Mouse (Mus musculus) retina, postnatal 1 day (tissue): Measurements from ENCODE around the gene Trim68.
"Not testable (repeated sequence)": the region's sequence is repeated elsewhere in the genome, so short reads cannot be mapped to it uniquely, and the experiment has no call there.

Experiments used
- DNase-seq: peaks from one replicate; pipeline ENCODE4 v3.0.0-alpha.2; 2012

Trim68 gene

DNA sequence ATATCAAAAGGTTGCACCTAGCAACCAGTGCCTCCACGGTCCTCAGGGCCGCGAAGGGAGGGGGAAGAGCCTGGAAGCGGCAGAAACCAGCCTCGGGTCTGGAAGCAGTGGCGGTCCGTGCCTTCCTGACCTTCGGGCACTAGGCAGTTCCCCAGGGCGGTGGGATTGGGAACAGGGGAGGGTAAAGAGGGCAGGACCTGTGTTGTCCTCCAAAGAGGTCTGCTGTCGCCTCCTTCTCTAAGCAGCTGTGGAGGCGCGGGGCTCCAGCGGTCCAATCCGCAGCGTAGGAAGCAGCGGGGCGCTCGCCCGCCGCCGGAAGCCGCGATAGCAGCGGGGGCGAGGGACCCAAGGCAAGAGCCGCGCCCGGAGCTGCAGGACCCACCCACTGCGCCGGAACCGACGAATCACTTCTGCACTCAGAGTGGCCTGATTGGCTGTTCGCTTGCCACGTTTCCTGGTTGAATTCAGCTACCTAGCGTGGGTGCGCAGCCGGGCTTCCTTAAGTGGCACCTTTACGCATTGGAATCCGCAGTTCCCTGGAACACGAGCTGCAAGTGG, at the start of gene Trim68:
Gene Trim68, minus strand, starts transcription at position 384 of the 558 bp plus-strand sequence.
- DNase-seq: peak; percentile 93

DNA sequence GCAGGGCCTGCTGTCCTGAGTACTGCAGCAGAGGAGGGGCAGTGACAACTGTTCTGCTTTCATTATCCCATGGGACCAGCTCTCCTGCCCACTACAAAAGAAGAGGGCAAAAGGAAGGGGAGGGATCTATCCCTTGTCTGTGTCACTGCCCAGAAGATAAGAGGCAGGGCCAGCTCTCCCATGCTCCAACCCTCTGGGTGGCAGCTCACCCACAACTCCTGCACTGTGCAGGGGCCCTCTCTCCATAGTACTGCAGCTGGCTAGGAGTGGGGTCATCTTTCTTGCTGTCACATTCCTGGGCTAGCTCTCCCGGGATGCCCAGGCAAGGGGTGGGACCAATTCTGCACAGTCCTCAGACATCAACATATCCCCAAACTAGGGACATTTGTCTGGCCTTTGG, 46.7 kb upstream of the Trim68 start:
- DNase-seq: no peak

DNA sequence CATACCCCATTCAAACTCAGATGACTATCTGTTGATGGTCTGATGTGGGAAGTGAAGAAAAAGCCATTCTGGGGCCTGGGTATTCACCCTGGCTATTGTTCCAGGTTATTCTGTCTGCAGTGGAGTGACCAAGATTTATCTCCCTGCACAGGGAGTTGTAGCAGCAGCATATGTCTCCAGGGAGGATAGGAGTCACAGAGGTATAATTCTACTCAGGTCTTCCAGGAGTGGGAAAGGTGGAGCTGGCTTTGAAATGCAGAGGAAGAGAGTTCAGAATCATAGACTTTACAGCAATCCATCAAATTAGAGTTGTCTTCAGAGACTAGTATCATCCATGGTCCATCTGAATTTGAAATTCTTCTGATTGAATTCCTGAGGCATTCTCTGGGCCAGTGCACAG, 40.3 kb upstream of the Trim68 start, which contains the start of gene Olfr559:
Gene Olfr559, minus strand, starts transcription at position 101 of the 400 bp plus-strand sequence.
- DNase-seq: no peak

- DNase-seq: no peak
Observed at GRCm38 (mm10) chr7:102718970-102719369, 31.8 kb upstream of the Trim68 start, which contains the start of gene Olfr33. Gene Olfr33 (minus strand): TSS chr7:102719070.

GRCm38 (mm10) chr7:102701915-102702314, 14.8 kb upstream of the Trim68 start, which contains the start of gene Olfr558:
Gene Olfr558 (plus strand): TSS chr7:102702215.
- DNase-seq: no peak

GRCm38 (mm10) chr7:102698461-102698860, 11.3 kb upstream of the Trim68 start:
- DNase-seq: no peak

DNA sequence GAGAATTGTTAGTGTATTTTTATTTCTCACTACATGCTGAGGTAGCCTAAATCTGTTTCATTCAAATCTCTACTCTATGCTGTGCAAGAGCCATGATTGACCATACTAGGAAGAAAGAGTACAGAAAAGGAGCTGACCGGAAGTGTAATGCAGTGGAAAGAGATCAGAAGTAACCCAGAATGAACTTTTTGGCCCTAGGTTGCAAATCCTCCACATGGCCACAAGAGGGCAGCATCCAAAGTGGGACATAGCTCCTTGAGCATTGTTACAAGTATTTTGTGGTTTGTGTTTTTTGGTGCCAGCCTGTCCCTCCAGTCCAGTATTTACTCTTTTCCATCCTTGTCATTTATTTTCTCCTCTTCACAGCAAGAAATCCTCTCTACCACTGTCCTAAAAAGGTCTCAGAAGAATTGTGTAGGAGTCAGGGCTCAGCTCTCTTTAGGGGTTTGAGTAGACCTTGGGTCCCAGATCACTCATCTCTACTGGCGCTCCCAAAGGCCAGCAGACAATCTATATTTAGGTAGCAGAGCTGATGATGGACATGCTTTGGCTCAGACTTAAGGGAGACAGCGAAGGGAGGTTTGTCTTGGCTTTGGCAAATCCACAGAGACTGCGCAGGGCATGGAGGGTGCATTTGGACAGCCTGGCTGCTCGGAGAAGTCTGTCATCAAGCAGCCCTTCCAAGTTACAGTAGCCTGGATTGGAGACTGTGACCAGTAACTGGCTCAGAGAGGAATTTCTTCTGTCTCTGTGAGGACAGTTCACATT, 8.4 kb upstream of the Trim68 start, which contains the start of gene Olfr557:
Gene Olfr557, plus strand, starts transcription at position 553 of the 768 bp plus-strand sequence.
- DNase-seq: peak; percentile 64

DNA sequence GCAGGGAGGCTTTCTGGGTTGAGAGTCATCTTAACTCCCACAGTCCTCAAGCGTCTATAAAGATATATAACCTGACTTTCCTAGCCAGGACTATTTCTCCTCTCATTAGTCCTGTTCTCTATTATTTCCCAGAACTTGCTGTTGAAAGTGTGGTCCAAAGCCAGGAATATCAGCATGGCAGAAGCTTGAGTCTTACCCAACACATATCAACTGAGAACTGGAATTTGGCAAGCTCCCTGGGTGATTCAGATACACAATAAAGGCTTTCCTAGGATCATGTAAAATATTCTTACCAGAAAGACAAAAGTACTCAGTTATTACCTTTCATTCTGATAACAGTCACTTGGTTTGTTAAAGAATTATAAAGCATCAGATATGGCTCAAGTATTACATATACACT, 5.2 kb downstream of the Trim68 start:
- DNase-seq: no peak

GRCm38 (mm10) chr7:102676225-102676624, 10.9 kb downstream of the Trim68 start:
- DNase-seq: no peak

DNA sequence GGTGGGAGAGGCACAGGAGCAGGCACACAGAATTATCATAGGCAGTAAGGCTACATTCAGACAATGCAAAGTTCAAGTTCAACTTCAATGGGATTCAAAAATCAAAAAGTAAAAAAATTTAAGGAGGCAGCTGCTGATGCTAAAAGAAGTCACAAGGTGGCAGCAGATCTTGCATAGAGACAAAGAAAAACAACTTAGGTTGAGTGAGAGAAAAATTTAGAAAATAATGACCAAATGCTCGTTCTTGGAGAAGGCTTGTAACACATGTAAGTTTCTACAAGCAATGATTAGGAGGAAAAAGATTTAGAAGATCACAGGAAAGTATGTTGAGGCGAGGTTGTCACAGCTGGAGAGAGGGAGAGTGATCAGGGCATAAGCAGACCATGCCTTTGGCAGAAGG, 21.7 kb downstream of the Trim68 start:
- no peak for DNase-seq

DNA sequence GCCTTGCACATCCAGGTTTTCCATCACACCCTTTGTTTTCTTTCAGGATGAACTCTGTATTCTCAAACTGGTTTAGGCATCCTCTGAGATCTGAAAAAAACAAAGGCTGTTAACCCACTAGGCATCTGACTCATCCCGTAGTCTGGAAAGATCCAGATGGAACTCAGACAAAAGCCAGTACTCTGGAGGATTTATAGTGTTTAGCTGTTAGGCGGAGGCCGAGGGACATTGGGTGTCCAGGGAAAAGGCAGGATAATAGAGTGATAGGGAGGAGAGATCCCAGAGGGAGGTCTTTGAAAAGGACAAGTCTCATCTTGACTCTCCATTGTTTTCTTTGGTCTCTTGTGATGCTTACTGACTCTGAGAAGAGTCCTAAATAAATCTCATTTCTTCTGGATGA, 22.5 kb downstream of the Trim68 start, which contains the start of gene Olfr556:
Gene Olfr556, plus strand, starts transcription at position 301 of the 400 bp plus-strand sequence.
- DNase-seq: no peak

DNA sequence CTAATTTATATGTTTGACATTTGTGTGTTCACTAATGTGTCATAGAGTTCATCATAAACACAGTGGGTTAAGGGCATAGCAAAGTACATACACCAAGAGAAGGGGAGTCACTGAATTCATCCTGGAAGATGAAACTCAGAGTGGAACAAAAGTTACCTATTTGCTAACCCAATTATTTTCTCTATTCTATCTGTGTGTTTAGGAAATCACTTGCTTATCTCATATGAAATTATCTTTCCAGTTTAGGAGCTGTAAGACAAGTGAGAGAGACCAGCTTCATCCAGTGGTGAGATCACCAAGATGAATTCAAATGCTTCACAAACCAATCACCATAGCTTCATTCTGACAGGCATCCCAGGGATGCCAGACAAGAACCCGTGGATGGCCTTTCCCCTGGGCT, 28.6 kb downstream of the Trim68 start, which contains the start of gene Olfr555:
Gene Olfr555, plus strand, starts transcription at position 301 of the 400 bp plus-strand sequence.
- DNase-seq: no peak

- not testable (repeated sequence) for DNase-seq
Observed at GRCm38 (mm10) chr7:102644945-102645344, 42.2 kb downstream of the Trim68 start.

GRCm38 (mm10) chr7:102638132-102638531, 49.0 kb downstream of the Trim68 start, which contains the start of gene Olfr554:
Gene Olfr554 (plus strand): TSS chr7:102638432.
- DNase-seq: no peak

- peak; percentile 48 for DNase-seq
Observed at GRCm38 (mm10) chr7:102636665-102637064, 50.5 kb downstream of the Trim68 start.
